Mouse (Mus musculus) MEL (cell line): ENCODE results near the gene Slc7a11. TPM values are rescaled to one million over a fixed set of nuclear protein-coding genes. Genes with fewer than 3 reads are reported as not detected.

Experiments
- DNase-seq: peaks from one replicate; pipeline ENCODE4 v3.0.0; 2011; ENCODE audit warnings: low read depth, low spot score
- H3K27ac ChIP-seq: 2 replicates; pipeline ENCODE4 v1.5.1; 2012; ENCODE audit warnings: low read depth, mild to moderate bottlenecking, control low read depth, low read length, moderate library complexity; ENCODE audit not compliant: control insufficient read depth
- H3K27me3 ChIP-seq, 2 experiments: fragments of 150-350 bp in 1 of 2; sonication (generic) in 1 of 2; 2 replicates each; pipeline ENCODE4 v1.6.1; 2012; ENCODE audit warnings: low read length in 2 of 2, mild to moderate bottlenecking in 2 of 2, improper control_type of control experiment in 1 of 2, moderate library complexity in 1 of 2; ENCODE audit not compliant: insufficient read depth in 2 of 2, control insufficient read depth in 1 of 2
- H3K36me3 ChIP-seq, 2 experiments: 2 replicates each; pipeline ENCODE4 v1.6.1; 2012 to 2014; ENCODE audit warnings: low read length in 2 of 2, improper control_type of control experiment in 1 of 2, inconsistent platforms in 1 of 2, mild to moderate bottlenecking in 1 of 2; ENCODE audit not compliant: insufficient read depth in 2 of 2, control insufficient read depth in 1 of 2
- H3K4me1 ChIP-seq, 2 experiments: fragments of 150-350 bp in 1 of 2; sonication (generic) in 1 of 2; 2 replicates each; pipeline ENCODE4 v1.6.1; 2012; ENCODE audit warnings: low read length in 2 of 2, improper control_type of control experiment in 1 of 2, mild to moderate bottlenecking in 1 of 2; ENCODE audit not compliant: insufficient read depth in 2 of 2, control insufficient read depth in 1 of 2
- H3K4me3 ChIP-seq, 2 experiments: fragments of 150-350 bp in 1 of 2; sonication (generic) in 1 of 2; 2 replicates each; pipeline ENCODE4 v1.5.1; 2012; ENCODE audit warnings: low read depth in 2 of 2, low read length in 2 of 2, mild to moderate bottlenecking in 2 of 2, moderate library complexity in 2 of 2, control low read depth in 1 of 2, improper control_type of control experiment in 1 of 2; ENCODE audit not compliant: control insufficient read depth in 1 of 2, insufficient read depth in 1 of 2
- H3K79me2 ChIP-seq: 2 replicates; pipeline ENCODE4 v1.6.1; 2012; ENCODE audit warnings: mild to moderate bottlenecking, low read length, moderate library complexity; ENCODE audit not compliant: control insufficient read depth, poor library complexity, insufficient read depth
- H3K9ac ChIP-seq: 2 replicates; pipeline ENCODE4 v1.6.1; 2012; ENCODE audit warnings: low read depth, mild to moderate bottlenecking, control low read depth, low read length, moderate library complexity; ENCODE audit not compliant: control insufficient read depth, poor library complexity, severe bottlenecking
- H3K9me3 ChIP-seq: fragments of 150-350 bp; sonication (generic); replicated peaks from 2 replicates; pipeline ENCODE4 v1.6.1; 2012; ENCODE audit warnings: mild to moderate bottlenecking, low read length, improper control_type of control experiment, moderate library complexity; ENCODE audit not compliant: insufficient read depth
- CHD1 ChIP-seq: IDR thresholded peaks from 2 replicates; pipeline ENCODE4 v1.6.1; 2012; ENCODE audit warnings: low read depth, mild to moderate bottlenecking, inconsistent platforms, low read length, improper control_type of control experiment
- CHD2 ChIP-seq: IDR thresholded peaks from 2 replicates; pipeline ENCODE4 v1.6.1; 2011; ENCODE audit warnings: low read length, improper control_type of control experiment
- E2F4 ChIP-seq: IDR thresholded peaks from 2 replicates; pipeline ENCODE4 v1.6.1; 2011; ENCODE audit warnings: low read depth, low read length, improper control_type of control experiment, borderline replicate concordance
- ELF1 ChIP-seq: IDR thresholded peaks from 2 replicates; pipeline ENCODE4 v1.6.1; 2014; ENCODE audit warnings: low read depth, mild to moderate bottlenecking, inconsistent platforms, low read length, improper control_type of control experiment, moderate library complexity
- ETS1 ChIP-seq: IDR thresholded peaks from 2 replicates; pipeline ENCODE4 v1.6.1; 2012; ENCODE audit warnings: low read depth, mild to moderate bottlenecking, inconsistent platforms, low read length, improper control_type of control experiment, moderate library complexity
- GATA1 ChIP-seq: IDR thresholded peaks from 2 replicates; pipeline ENCODE4 v1.6.1; 2011; ENCODE audit warnings: low read depth, low read length, improper control_type of control experiment
- JUND ChIP-seq: IDR thresholded peaks from 2 replicates; pipeline ENCODE4 v1.6.1; 2011; ENCODE audit warnings: low read depth, mild to moderate bottlenecking, improper control_type of control experiment, low read length
- MAFK ChIP-seq: IDR thresholded peaks from 2 replicates; pipeline ENCODE4 v1.6.1; 2011; ENCODE audit warnings: low read depth, mild to moderate bottlenecking, low read length, improper control_type of control experiment, borderline replicate concordance
- MXI1 ChIP-seq: IDR thresholded peaks from 2 replicates; pipeline ENCODE4 v1.6.1; 2011; ENCODE audit warnings: mild to moderate bottlenecking, low read depth, low read length, improper control_type of control experiment
- POLR2A ChIP-seq, 2 experiments: IDR thresholded peaks; 2 replicates each; pipeline ENCODE4 v1.6.1; 2011 to 2012; ENCODE audit warnings: low read length in 2 of 2, mild to moderate bottlenecking in 2 of 2, control low read depth in 1 of 2, improper control_type of control experiment in 1 of 2, low read depth in 1 of 2, moderate library complexity in 1 of 2; ENCODE audit not compliant: control insufficient read depth in 1 of 2, insufficient read depth in 1 of 2, poor library complexity in 1 of 2
- POLR2AphosphoS2 ChIP-seq: IDR thresholded peaks from 2 replicates; pipeline ENCODE4 v1.6.1; 2011; ENCODE audit warnings: low read length, improper control_type of control experiment
- POLR2AphosphoS5 ChIP-seq: IDR thresholded peaks from 2 replicates; pipeline ENCODE4 v1.6.1; 2012; ENCODE audit warnings: low read depth, borderline replicate concordance, mild to moderate bottlenecking, inconsistent platforms, low read length, moderate library complexity, mixed read lengths
- RAD21 ChIP-seq: IDR thresholded peaks from 2 replicates; pipeline ENCODE4 v1.6.1; 2011; ENCODE audit warnings: mild to moderate bottlenecking, low read depth, low read length, improper control_type of control experiment
- SMC3 ChIP-seq: IDR thresholded peaks from 2 replicates; pipeline ENCODE4 v1.6.1; 2011; ENCODE audit warnings: low read depth, low read length, improper control_type of control experiment
- USF1 ChIP-seq: IDR thresholded peaks from 2 replicates; pipeline ENCODE4 v1.6.1; 2014; ENCODE audit warnings: low read depth, mild to moderate bottlenecking, inconsistent platforms, low read length, improper control_type of control experiment, moderate library complexity
- USF2 ChIP-seq, 2 experiments: IDR thresholded peaks; 2 replicates each; pipeline ENCODE4 v1.6.1; 2011 to 2012; ENCODE audit warnings: improper control_type of control experiment in 2 of 2, low read length in 2 of 2, borderline replicate concordance in 1 of 2, inconsistent platforms in 1 of 2, low read depth in 1 of 2, mild to moderate bottlenecking in 1 of 2; ENCODE audit not compliant: insufficient read depth in 1 of 2
- ZKSCAN1 ChIP-seq: IDR thresholded peaks from 2 replicates; pipeline ENCODE4 v1.6.1; 2012; ENCODE audit warnings: low read depth, mild to moderate bottlenecking, inconsistent platforms, low read length, improper control_type of control experiment, moderate library complexity
- ZNF384 ChIP-seq: IDR thresholded peaks from 2 replicates; pipeline ENCODE4 v1.6.1; 2012; ENCODE audit warnings: low read depth, mild to moderate bottlenecking, inconsistent platforms, low read length, improper control_type of control experiment
- polyA plus RNA-seq, 2 experiments: library from polyadenylated mRNA; stranded (reverse) in 1 of 2; unstranded in 1 of 2; fragments of >175 nt in 1 of 2; fragments of >200 nt in 1 of 2; gene quantifications; 2 replicates each; pipeline versions ENCODE4 v1.2.1 to v1.2.4; 2012; ENCODE audit warnings: low replicate concordance in 2 of 2, low read depth in 1 of 2; ENCODE audit not compliant: insufficient read length in 2 of 2, insufficient read depth in 1 of 2, missing spikeins in 1 of 2
- total RNA-seq: library from RNA; depleted of rRNA; stranded (reverse); fragments of 300-350 nt; gene quantifications from 2 replicates; pipeline ENCODE4 v1.2.3, GENCODE M21; 2012

Gene Slc7a11
- total and polyA plus RNA-seq, 3 experiments = 0.69 to 3.3 TPM; not detected in 1

GRCm38 (mm10) chr3:49983429-49984268 is 459.8 kb downstream of the Slc7a11 start:
- H3K9ac ChIP-seq = no peak overlapping the region
- no peaks in the 10 kb centered on the region for H3K36me3 ChIP-seq
- DNase-seq = no peak
- H3K27me3 ChIP-seq = no peaks in the 10 kb centered on the region
- H3K4me3 ChIP-seq = no peak overlapping the region
- H3K79me2 ChIP-seq = no peaks in the 10 kb centered on the region
- H3K9me3 ChIP-seq = no peaks in the 10 kb centered on the region
- H3K27ac ChIP-seq = no peak overlapping the region
- H3K4me1 ChIP-seq = no peaks in the 10 kb centered on the region
- TF ChIP-seq ZKSCAN1 (no peak), USF1 (no peak), POLR2A (IDR thresholded peaks at IDR 0.05; ENCODE audit: control insufficient read depth in 1 of 2, insufficient read depth in 1 of 2, low read depth in 1 of 2, low read length in 2 of 2, poor library complexity in 1 of 2) (no peak), GATA1 (no peak), MAFK (peak; percentile 86), CHD2 (no peak)
- TF ChIP-seq, all 39 proteins: peak for 1

- Histone ChIP-seq H3K9me3 (no peaks in the 10 kb centered on the region), H3K4me1 (no peaks in the 10 kb centered on the region), H3K27ac (no peak overlapping the region), H3K27me3 (no peaks in the 10 kb centered on the region), H3K79me2 (no peaks in the 10 kb centered on the region), H3K36me3 (no peaks in the 10 kb centered on the region), H3K9ac (no peak overlapping the region)
- DNase-seq = no peak
- TF ChIP-seq ETS1 (no peak), CHD1 (no peak), JUND (no peak), ZNF384 (no peak), POLR2AphosphoS5 (no peak), GATA1 (no peak), ELF1 (no peak), RAD21 (no peak), USF2 (IDR thresholded peaks at IDR 0.05; ENCODE audit: borderline replicate concordance in 1 of 2, insufficient read depth in 1 of 2, low read depth in 1 of 2, low read length in 2 of 2) (no peak), MXI1 (no peak), E2F4 (no peak), SMC3 (no peak), POLR2AphosphoS2 (no peak)
- TF ChIP-seq, all 39 proteins: peak for 0
- no peak overlapping the region for H3K4me3 ChIP-seq
These were observed 469.4 kb downstream of the Slc7a11 start for GRCm38 (mm10) chr3:49973994-49974393.
